Mouse (Mus musculus) intestine, embryonic 16.5 days (tissue): ENCODE data around the gene Cd27. TPM values are rescaled to one million over a fixed set of nuclear protein-coding genes. Genes with fewer than 3 reads are reported as not detected.

Source experiments
- ATAC-seq: fragments of 200-750 bp; cut with Nextera tagmentation; 2 replicates; pipeline ENCODE4 v1.8.0; 2017; ENCODE audit warnings: moderate TSS enrichment, moderate library complexity
- H3K27ac ChIP-seq: fragments of 300-500 bp; sonication (generic); 2 replicates; pipeline ENCODE4 v1.5.1; 2014; ENCODE audit warnings: mild to moderate bottlenecking, low read length
- H3K27me3 ChIP-seq: fragments of 300-500 bp; sonication (generic); replicated peaks from 2 replicates; pipeline ENCODE4 v1.6.1; 2014; ENCODE audit warnings: low read length, control low read depth, mixed read lengths; ENCODE audit not compliant: control insufficient read depth, insufficient read depth
- H3K36me3 ChIP-seq: fragments of 300-500 bp; sonication (generic); 2 replicates; pipeline ENCODE4 v1.6.1; 2014; ENCODE audit warnings: low read length, control low read depth; ENCODE audit not compliant: control insufficient read depth, insufficient read depth
- H3K4me1 ChIP-seq: fragments of 300-500 bp; sonication (generic); 2 replicates; pipeline ENCODE4 v1.6.1; 2014; ENCODE audit warnings: low read length, control low read depth, mixed read lengths; ENCODE audit not compliant: control insufficient read depth, insufficient read depth
- H3K4me2 ChIP-seq: fragments of 300-500 bp; sonication (generic); 2 replicates; pipeline ENCODE4 v1.6.1; 2014; ENCODE audit warnings: low read depth, low read length, control low read depth
- H3K4me3 ChIP-seq: fragments of 300-500 bp; sonication (generic); 2 replicates; pipeline ENCODE4 v1.5.1; 2014; ENCODE audit warnings: mild to moderate bottlenecking, low read length
- H3K9ac ChIP-seq: fragments of 300-500 bp; sonication (generic); 2 replicates; pipeline ENCODE4 v1.6.1; 2014; ENCODE audit warnings: low read depth, low read length
- H3K9me3 ChIP-seq: fragments of 300-500 bp; sonication (generic); 2 replicates; pipeline ENCODE4 v1.6.1; 2016; ENCODE audit warnings: low read length, control low read depth; ENCODE audit not compliant: control insufficient read depth
- WGBS: fragments of 180-500 bp; shearing (Covaris S2); extraction: QIAGEN DNeasy Blood & Tissue Kit; methylation state at CpG from one replicate; pipeline ENCODE4 v1.1.7; 2014; 5-methylcytosine and 5-hydroxymethylcytosine counted together
- polyA plus RNA-seq: library from polyadenylated mRNA; unstranded; fragments of >200 nt; fragmentation: Nextera tagmentation; extraction: Ambion mirVana; gene quantifications from 2 replicates; pipeline ENCODE4 v1.2.1, GENCODE M21; 2015

Cd27 gene
- polyA plus RNA-seq, 1 experiment from 2014 or later, result 2.0 TPM

DNA sequence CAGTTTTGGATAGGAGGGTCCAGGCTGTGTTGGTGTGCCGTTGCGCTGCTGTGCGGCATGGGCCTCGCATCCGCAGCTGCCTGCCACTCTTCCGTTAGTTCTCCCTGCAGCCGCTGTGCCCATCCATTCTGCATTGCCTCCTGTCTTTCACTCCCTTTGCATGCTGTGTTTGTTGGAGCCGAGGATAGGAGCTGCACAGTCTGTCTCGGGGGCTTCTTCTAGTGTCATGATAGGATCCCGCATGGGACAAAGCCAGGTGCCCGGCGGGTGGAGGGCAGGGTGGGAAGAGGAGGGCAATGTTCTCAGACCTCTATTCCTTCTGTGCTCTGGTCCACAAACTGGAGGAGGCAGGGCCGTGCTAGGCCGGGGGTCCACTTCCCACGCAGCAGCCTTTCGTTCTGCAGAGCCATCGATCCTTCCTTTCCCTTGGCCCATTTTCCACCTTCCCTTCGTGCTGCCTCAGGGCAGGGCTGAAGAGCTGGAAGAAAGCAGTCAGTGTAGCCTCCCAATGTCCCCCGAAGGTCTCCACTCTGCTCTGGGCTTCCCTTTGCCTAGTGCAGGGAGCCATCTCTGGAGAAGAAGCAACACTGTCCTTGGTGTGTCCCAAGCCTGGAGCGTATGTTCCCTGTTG lies 15.6 kb downstream of the Cd27 start:
- no peak for ATAC-seq
- H3K36me3 ChIP-seq, result no peaks in the 10 kb centered on the region
- H3K27ac ChIP-seq, result no peak overlapping the region
- WGBS, result 87% methylated on average over 20 of the region's 20 CpGs
- no peaks in the 10 kb centered on the region for H3K9me3 ChIP-seq
- no peak overlapping the region for H3K4me2 ChIP-seq
- H3K27me3 ChIP-seq, result no peaks in the 10 kb centered on the region
- H3K4me3 ChIP-seq, result no peak overlapping the region
- no peak overlapping the region for H3K9ac ChIP-seq
- H3K4me1 ChIP-seq, result 0 out of 2 replicates have a peak, but pooled peaks cover 3% of the 10 kb centered on the region

DNA sequence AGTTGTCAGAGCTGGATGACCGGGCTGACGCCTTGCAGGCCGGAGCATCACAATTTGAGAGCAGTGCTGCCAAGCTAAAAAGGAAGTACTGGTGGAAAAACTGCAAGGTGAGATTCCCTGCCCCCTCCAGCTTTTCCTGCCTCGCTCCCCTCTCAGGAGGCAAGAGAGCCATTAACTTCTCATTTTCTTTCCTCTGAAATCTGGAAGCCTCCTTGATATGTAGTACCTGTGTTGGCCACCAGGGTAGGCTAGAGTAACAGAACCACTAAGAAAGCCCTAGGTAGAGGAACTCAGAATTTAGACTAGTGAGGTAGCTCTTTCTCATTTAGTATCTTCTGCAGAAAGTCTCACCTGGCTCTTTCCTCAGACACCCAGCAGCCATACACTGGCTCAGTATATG lies 17.8 kb downstream of the Cd27 start:
- 0 out of 2 replicates have a peak, but pooled peaks cover 3% of the 10 kb centered on the region for H3K4me1 ChIP-seq
- H3K27me3 ChIP-seq, result no peaks in the 10 kb centered on the region
- WGBS, result 74% methylated on average over 4 of the region's 4 CpGs
- no peak overlapping the region for H3K27ac ChIP-seq
- H3K36me3 ChIP-seq, result no peaks in the 10 kb centered on the region
- no peak overlapping the region for H3K4me3 ChIP-seq
- H3K4me2 ChIP-seq, result no peak overlapping the region
- no peak for ATAC-seq
- no peak overlapping the region for H3K9ac ChIP-seq
- H3K9me3 ChIP-seq, result no peaks in the 10 kb centered on the region

DNA sequence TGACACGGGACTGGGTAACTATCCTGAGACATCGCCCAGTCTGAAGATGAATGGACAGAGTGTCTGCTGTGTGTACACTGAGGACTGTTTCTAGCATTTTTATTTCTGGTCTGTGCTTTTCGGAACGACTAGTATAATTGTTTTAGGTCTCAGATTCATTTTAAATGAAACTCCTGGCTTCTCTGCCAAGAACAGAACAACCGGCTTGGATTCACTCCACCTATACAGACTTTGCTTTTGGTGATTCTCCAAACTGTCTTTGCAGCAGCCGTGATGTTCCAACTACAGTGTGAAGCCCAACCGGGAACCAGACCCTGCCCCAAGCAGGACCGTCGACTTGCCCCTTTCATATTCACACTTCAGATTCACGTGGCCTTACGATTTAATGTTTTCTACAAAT lies 18.9 kb downstream of the Cd27 start:
- no peak overlapping the region for H3K9ac ChIP-seq
- no peak for ATAC-seq
- H3K27me3 ChIP-seq, result peaks cover 3% of the 10 kb centered on the region; the same call in 1 of the 2 replicates
- H3K9me3 ChIP-seq, result no peaks in the 10 kb centered on the region
- no peak overlapping the region for H3K4me2 ChIP-seq
- 83% methylated on average over 11 of the region's 11 CpGs for WGBS
- no peaks in the 10 kb centered on the region for H3K36me3 ChIP-seq
- H3K4me3 ChIP-seq, result no peak overlapping the region
- no peak overlapping the region for H3K27ac ChIP-seq
- H3K4me1 ChIP-seq, result 0 out of 2 replicates have a peak, but pooled peaks cover 3% of the 10 kb centered on the region

DNA sequence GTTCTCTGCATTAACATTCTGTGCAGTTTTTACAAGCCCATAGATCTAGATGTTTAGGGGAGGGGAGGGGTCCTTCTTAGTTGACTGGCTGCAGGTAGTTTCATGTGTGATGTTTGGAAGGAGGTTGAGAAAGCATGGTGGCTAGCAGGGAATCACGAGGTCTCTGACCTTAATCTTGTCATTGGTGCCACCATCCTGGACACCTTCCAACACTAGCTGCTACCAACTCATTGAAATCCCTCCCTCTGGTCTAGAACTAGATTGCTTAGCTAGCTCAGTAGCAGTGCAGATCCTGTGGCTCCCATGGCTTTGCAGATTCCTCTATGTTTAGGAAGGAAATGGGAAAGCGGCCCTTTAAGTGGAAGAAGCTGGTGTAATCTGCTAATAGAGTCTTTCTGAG lies 19.9 kb downstream of the Cd27 start:
- Histone ChIP-seq H3K4me3 (no peak overlapping the region), H3K9ac (no peak overlapping the region), H3K36me3 (no peaks in the 10 kb centered on the region), H3K9me3 (no peaks in the 10 kb centered on the region), H3K27me3 (peaks cover 3% of the 10 kb centered on the region; the same call in 1 of the 2 replicates), H3K4me2 (no peak overlapping the region), H3K27ac (no peak overlapping the region), H3K4me1 (0 out of 2 replicates have a peak, but pooled peaks cover 3% of the 10 kb centered on the region)
- no peak for ATAC-seq
- 80% methylated on average over 2 of the region's 2 CpGs for WGBS

DNA sequence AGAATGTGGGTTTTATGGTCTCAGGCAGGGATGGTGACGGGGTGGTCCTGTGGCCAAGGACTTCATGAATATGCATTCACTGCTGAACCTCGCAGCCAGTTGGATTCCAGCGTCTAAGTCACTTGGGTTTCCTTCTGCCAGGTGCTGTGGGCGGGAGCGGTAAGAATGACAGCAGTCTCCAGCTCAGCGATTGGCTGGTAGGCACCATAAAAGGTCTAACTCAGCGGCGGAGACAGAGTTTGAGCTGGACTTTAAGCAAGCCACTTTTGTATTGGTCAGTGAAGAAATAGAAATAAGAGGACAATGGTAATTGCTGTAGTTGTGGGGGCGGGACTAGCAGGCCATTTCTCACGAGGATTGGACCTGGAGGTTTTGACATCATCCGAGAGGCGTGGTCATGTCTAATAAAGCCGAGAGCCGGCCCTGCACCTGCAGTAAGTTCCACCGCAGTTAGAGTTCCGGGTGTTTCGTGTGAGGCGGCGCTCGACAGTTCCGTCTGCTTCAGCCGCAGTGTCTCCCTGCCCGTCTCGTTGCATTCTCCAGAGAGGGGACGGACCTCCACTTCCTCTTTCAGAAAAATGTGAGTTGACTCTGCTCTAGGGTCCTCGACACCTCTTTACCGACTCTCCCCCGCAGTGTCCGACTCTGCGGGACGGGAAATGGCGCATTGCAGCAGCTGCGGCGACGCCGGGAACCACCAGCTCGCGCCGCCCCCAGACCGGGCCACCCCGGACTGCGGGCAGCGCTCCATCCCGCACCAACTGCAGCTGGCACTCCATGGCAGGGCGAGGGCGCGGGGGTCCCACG lies 21.5 kb downstream of the Cd27 start, which contains the start of gene Vamp1:
TSS of gene Vamp1 (plus strand) at position 404 of the 807 bp plus-strand sequence.
- peak within 1 kb of the TSS; percentile 76 for H3K4me3 ChIP-seq
- H3K9me3 ChIP-seq, result no peaks in the 10 kb centered on the region
- H3K4me2 ChIP-seq, result peak within 1 kb of the TSS; percentile 95
- ATAC-seq, result peak; percentile 98
- H3K36me3 ChIP-seq, result no peaks in the 10 kb centered on the region
- H3K9ac ChIP-seq, result peak within 1 kb of the TSS; percentile 87
- WGBS, result under 1% methylated on average over 48 of the region's 48 CpGs
- H3K4me1 ChIP-seq, result 0 out of 2 replicates have a peak, but pooled peaks cover 3% of the 10 kb centered on the region
- peaks cover 3% of the 10 kb centered on the region; the same call in 1 of the 2 replicates for H3K27me3 ChIP-seq
- H3K27ac ChIP-seq, result peak within 1 kb of the TSS; percentile 68

DNA sequence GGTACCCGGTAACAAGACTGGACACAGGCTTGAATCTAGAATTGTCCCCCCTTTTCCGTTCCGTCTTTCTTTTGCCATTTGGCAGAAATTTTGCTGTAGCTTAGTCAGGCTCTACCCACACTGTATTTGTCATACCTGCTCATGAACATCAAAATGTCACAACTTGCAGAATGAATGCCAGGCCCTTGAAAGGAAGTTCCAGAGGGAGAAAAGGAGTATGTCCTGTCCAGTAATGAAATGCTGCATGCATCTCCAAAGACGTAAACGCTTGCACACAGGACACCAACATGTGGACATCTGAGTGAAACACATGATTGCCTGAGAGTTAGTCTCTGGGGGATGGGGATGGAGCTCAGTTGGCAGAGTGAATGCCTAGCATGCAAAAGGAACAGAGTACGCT lies 23.1 kb downstream of the Cd27 start:
- H3K4me1 ChIP-seq, result 0 out of 2 replicates have a peak, but pooled peaks cover 3% of the 10 kb centered on the region
- peaks cover 3% of the 10 kb centered on the region; the same call in 1 of the 2 replicates for H3K27me3 ChIP-seq
- no peak overlapping the region for H3K4me3 ChIP-seq
- H3K36me3 ChIP-seq, result no peaks in the 10 kb centered on the region
- no peak overlapping the region for H3K27ac ChIP-seq
- H3K9me3 ChIP-seq, result no peaks in the 10 kb centered on the region
- WGBS, result 80% methylated on average over 6 of the region's 6 CpGs
- H3K9ac ChIP-seq, result no peak overlapping the region
- no peak overlapping the region for H3K4me2 ChIP-seq
- ATAC-seq, result no peak

DNA sequence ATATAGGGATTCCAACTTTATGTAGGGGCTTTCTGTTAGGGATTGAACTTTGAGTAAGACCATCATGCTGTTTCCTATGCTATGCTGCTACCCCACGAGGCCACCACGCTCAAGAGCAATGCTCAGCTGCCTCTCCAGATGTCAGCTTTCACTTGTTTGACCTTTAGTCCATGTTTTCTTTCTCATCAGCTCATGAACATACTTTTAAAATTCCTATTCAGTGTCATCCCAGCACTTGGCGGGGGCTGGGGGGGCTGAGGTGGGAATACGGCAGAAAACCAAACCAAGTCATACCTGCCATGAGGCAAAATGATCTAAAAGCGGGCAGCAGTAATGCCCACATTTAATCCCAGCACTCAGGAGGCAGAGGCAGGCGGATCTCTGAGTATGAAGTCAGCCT lies 23.7 kb downstream of the Cd27 start:
- ATAC-seq, result no peak
- Histone ChIP-seq H3K4me2 (no peak overlapping the region), H3K27me3 (peaks cover 3% of the 10 kb centered on the region; the same call in 1 of the 2 replicates), H3K36me3 (no peaks in the 10 kb centered on the region), H3K9ac (no peak overlapping the region), H3K9me3 (no peaks in the 10 kb centered on the region), H3K27ac (no peak overlapping the region), H3K4me1 (0 out of 2 replicates have a peak, but pooled peaks cover 3% of the 10 kb centered on the region), H3K4me3 (no peak overlapping the region)
- 64% methylated on average over 6 of the region's 6 CpGs for WGBS

DNA sequence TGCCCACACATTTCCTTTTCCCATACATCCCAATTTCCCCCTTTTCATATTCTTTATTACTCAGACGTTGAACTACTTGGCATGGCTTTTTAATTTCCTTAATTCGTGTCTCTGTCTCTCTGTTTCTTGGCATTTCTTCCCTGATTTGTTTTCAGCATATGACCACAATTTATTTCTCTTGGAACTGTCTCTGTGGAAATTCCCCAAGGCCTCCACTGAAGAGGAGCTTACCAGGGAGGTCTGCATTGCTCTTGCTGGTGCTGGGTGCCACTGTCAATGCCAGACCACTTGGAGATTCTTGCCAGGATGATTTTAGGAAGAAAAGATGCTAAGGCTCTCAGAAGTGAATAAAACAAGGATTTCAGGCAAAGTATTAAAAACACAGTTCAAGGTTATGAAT lies 24.2 kb downstream of the Cd27 start:
- H3K4me1 ChIP-seq, result 0 out of 2 replicates have a peak, but pooled peaks cover 3% of the 10 kb centered on the region
- H3K27ac ChIP-seq, result no peak overlapping the region
- H3K4me2 ChIP-seq, result no peak overlapping the region
- WGBS, result 41% methylated on average over 2 of the region's 2 CpGs
- no peak overlapping the region for H3K4me3 ChIP-seq
- no peaks in the 10 kb centered on the region for H3K9me3 ChIP-seq
- no peaks in the 10 kb centered on the region for H3K36me3 ChIP-seq
- peaks cover 3% of the 10 kb centered on the region; the same call in 1 of the 2 replicates for H3K27me3 ChIP-seq
- H3K9ac ChIP-seq, result no peak overlapping the region
- ATAC-seq, result no peak

DNA sequence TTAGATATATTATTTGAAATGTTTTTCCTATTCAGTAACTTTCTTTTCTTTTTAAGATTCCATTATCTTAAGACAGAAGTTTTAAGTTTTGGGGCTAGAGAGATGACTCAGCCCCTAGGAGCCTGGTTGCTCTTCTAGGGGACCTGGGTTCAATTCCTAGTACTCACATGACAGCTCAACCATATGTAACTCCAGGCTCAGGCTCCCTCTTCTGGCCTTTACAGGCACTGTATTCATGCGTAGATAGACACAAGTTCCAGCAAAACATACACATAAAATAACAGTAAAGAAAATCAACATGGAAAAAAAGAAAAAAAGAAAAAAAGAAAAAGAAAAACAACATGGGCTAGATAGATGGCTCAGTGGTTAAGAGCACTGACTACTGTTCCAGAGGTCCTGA lies 26.4 kb downstream of the Cd27 start:
- no peaks in the 10 kb centered on the region for H3K36me3 ChIP-seq
- H3K4me2 ChIP-seq, result no peak overlapping the region

More for the DNA sequence above, 26.4 kb downstream of the Cd27 start:
- 81% methylated on average over 1 of the region's 1 CpGs for WGBS
- no peak overlapping the region for H3K27ac ChIP-seq
- H3K9me3 ChIP-seq, result no peaks in the 10 kb centered on the region
- H3K4me3 ChIP-seq, result no peak overlapping the region
- peaks cover 3% of the 10 kb centered on the region; the same call in 1 of the 2 replicates for H3K27me3 ChIP-seq
- no peak for ATAC-seq
- H3K4me1 ChIP-seq, result no peaks in the 10 kb centered on the region
- H3K9ac ChIP-seq, result no peak overlapping the region
